Comparison of ENCODE assay signal across 24 mouse cellular contexts in genomic region chr14:8315169-8315568, GRCm38 (mm10). TPM values are rescaled to one million over a fixed set of nuclear protein-coding genes. Genes with fewer than 3 reads are reported as not detected.
DNase-seq lines count a peak whose midpoint lies in the region; ATAC-seq and TF ChIP-seq lines count a peak whose summit lies in the region.
"Had no signal": no experiment of that assay in that cellular context is flagged by ENCODE, and none has a peak within 500 bp of the region (broad histone marks: within the 10 kb centered on the region; RNA-seq: fewer than 3 reads in every experiment).

No protein-coding gene starts in this region.

- no peak for TF ChIP-seq CTCF in kidney, adult 2 months (conservative IDR thresholded peaks at IDR 0.05; ENCODE audit: insufficient read depth, insufficient read length, low read depth, low read length)
- no peak for TF ChIP-seq CTCF in kidney, postnatal 0 days (IDR thresholded peaks at IDR 0.05; ENCODE audit: low read depth)
- no peak for TF ChIP-seq CTCF in left cerebral cortex, adult 2 months (IDR thresholded peaks at IDR 0.05)

- no peaks in the 10 kb centered on the region for H3K27me3 ChIP-seq in kidney, adult 2 months (replicated peaks; ENCODE audit: control insufficient read depth, insufficient read depth, low read length)
- 0 out of 2 replicates have a peak, but pooled peaks cover 6% of the 10 kb centered on the region for H3K27me3 ChIP-seq in kidney, postnatal 0 days (ENCODE audit: insufficient read depth, low read length)
- H3K27me3 ChIP-seq in kidney, embryonic 16.5 days (ENCODE audit: insufficient read depth, low read length): peaks cover 16% of the 10 kb centered on the region
- H3K27me3 ChIP-seq: CH12.LX, Patski had no signal

- peaks cover 13% of the 10 kb centered on the region; the same call in 1 of the 2 replicates for H3K4me1 ChIP-seq in kidney, adult 2 months (ENCODE audit: control insufficient read depth, insufficient read depth, low read length)
- H3K4me1 ChIP-seq in kidney, postnatal 0 days (replicated peaks; ENCODE audit: insufficient read depth, low read length): peaks cover 10% of the 10 kb centered on the region
- peaks cover 25% of the 10 kb centered on the region for H3K4me1 ChIP-seq in kidney, embryonic 16.5 days (ENCODE audit: insufficient read depth, low read length)

- no peak overlapping the region for H3K4me3 ChIP-seq in kidney, adult 2 months (ENCODE audit: insufficient read depth, low read depth, low read length)
- no peak overlapping the region for H3K4me3 ChIP-seq in kidney, postnatal 0 days (replicated peaks; ENCODE audit: low read depth, low read length)
- no peak overlapping the region for H3K4me3 ChIP-seq in kidney, embryonic 16.5 days (ENCODE audit: low read length)
- no peak overlapping the region for H3K4me3 ChIP-seq in left cerebral cortex, adult 2 months
- H3K4me3 ChIP-seq: forebrain, embryonic 13.5 days; heart, adult 2 months; heart, embryonic 10.5 days; heart, embryonic 13.5 days had no signal

- no peak for ATAC-seq in kidney, postnatal 0 days (replicated peaks; ENCODE audit: low FRiP score, low read depth)
- no peak for ATAC-seq in kidney, embryonic 16.5 days (ENCODE audit: low FRiP score, low TSS enrichment)
- ATAC-seq: forebrain, embryonic 13.5 days; forebrain, embryonic 16.5 days; Patski had no signal

- no peak overlapping the region for H3K9ac ChIP-seq in kidney, postnatal 0 days (ENCODE audit: low read depth, low read length)
- no peak overlapping the region for H3K9ac ChIP-seq in kidney, embryonic 16.5 days (replicated peaks; ENCODE audit: low read length)
- H3K9ac ChIP-seq: forebrain, embryonic 13.5 days; heart, embryonic 13.5 days; hindbrain, embryonic 14.5 days had no signal

- H3K27ac ChIP-seq in kidney, adult 2 months (ENCODE audit: insufficient read depth, low read depth, low read length): peak overlapping the region; percentile 94
- H3K27ac ChIP-seq in kidney, postnatal 0 days: peak overlapping the region; percentile 31; the same call in 1 of the 2 replicates
- no peak overlapping the region for H3K27ac ChIP-seq in kidney, embryonic 16.5 days (ENCODE audit: low read length)
- 0 out of 2 replicates have a peak overlapping the region, but pooled peaks have one; percentile 10 for H3K27ac ChIP-seq in left cerebral cortex, adult 2 months
- H3K27ac ChIP-seq: forebrain, embryonic 13.5 days; heart, adult 2 months; heart, embryonic 10.5 days; heart, embryonic 13.5 days; hindbrain, embryonic 14.5 days had no signal

- intact Hi-C loops in left cerebral cortex, adult 2 months (cut with DNase I): no loop called here

- DNase-seq in kidney, adult 2 months: peak; percentile 55
- DNase-seq in kidney, adult 18-20 months: no peak
- DNase-seq in kidney, postnatal 0 days (ENCODE audit: low spot score): no peak
- DNase-seq in left cerebral cortex, adult 2 months (ENCODE audit: extremely low spot score in 1 of 2, low spot score in 2 of 2): no peak
- no peak for DNase-seq in left cerebral cortex, adult 11 months (ENCODE audit: low spot score)
- DNase-seq: cerebellum, adult 18-20 months; cerebellum, adult 9-10 months; cerebellum, postnatal 14 days; gastrocnemius, postnatal 10 days; gastrocnemius, postnatal 36 days; heart, adult 2 months had no signal

- TF ChIP-seq POLR2A in kidney, adult 2 months (IDR thresholded peaks at IDR 0.05; ENCODE audit: low read depth, low read length): no peak

- WGBS in kidney, adult 2 months: 55% methylated on average over 6 of the region's 6 CpGs
- WGBS in kidney, postnatal 0 days: 47% methylated on average over 6 of the region's 6 CpGs
- WGBS in kidney, embryonic 16.5 days: 48% methylated on average over 6 of the region's 6 CpGs

- no peaks in the 10 kb centered on the region for H3K36me3 ChIP-seq in kidney, adult 2 months (ENCODE audit: control insufficient read depth, insufficient read depth, low read length)
- H3K36me3 ChIP-seq in kidney, postnatal 0 days (ENCODE audit: insufficient read depth, low read length): no peaks in the 10 kb centered on the region
- H3K36me3 ChIP-seq in kidney, embryonic 16.5 days (ENCODE audit: insufficient read depth, low read length): no peaks in the 10 kb centered on the region
- H3K36me3 ChIP-seq: forebrain, embryonic 10.5 days; G1E; heart, embryonic 10.5 days; heart, embryonic 13.5 days had no signal

- peak overlapping the region; percentile 53; the same call in 1 of the 2 replicates for H3K4me2 ChIP-seq in kidney, postnatal 0 days (ENCODE audit: low read length)
- H3K4me2 ChIP-seq in kidney, embryonic 16.5 days (replicated peaks; ENCODE audit: low read depth, low read length): no peak overlapping the region
- H3K4me2 ChIP-seq: heart, embryonic 13.5 days; hindbrain, embryonic 14.5 days had no signal

- H3K9me3 ChIP-seq in kidney, postnatal 0 days (replicated peaks; ENCODE audit: low read length): no peaks in the 10 kb centered on the region
- H3K9me3 ChIP-seq in kidney, embryonic 16.5 days (ENCODE audit: low read length): no peaks in the 10 kb centered on the region
- H3K9me3 ChIP-seq: forebrain, embryonic 10.5 days; forebrain, embryonic 13.5 days; G1E; heart, embryonic 10.5 days; heart, embryonic 13.5 days had no signal

RNA-seq across cellular contexts. Expression of gene Fam107a, which starts 2.7 kb away (rescaled TPM):
- 119 and 151 TPM in 2 replicates for polyA plus RNA-seq in kidney, adult 2 months (2012; rRNA removed)
- polyA plus RNA-seq in kidney, postnatal 0 days (2015; fragmentation: Nextera tagmentation; extraction: Ambion mirVana): 8.0 and 8.2 TPM in 2 replicates
- polyA plus RNA-seq in kidney, embryonic 16.5 days (2015; fragmentation: Nextera tagmentation; extraction: Ambion mirVana): 7.8 TPM in 2 replicates
- 100 to 1,000 TPM; 321 to 343 TPM for total RNA-seq in left cerebral cortex, adult 2 months (2021)
- total RNA-seq: CH12.LX; granulocyte monocyte progenitor cell, adult 5-6 weeks had no signal
- polyA plus RNA-seq: G1E had no signal

RNA-seq across cellular contexts. Expression of gene Acox2, which starts 56.0 kb away (rescaled TPM):
- 190 and 252 TPM in 2 replicates for polyA plus RNA-seq in kidney, adult 2 months (2012; rRNA removed)
- 6.2 and 7.1 TPM in 2 replicates for polyA plus RNA-seq in kidney, postnatal 0 days (2015; fragmentation: Nextera tagmentation; extraction: Ambion mirVana)
- polyA plus RNA-seq in kidney, embryonic 16.5 days (2015; fragmentation: Nextera tagmentation; extraction: Ambion mirVana): 1.0 and 2.0 TPM in 2 replicates
- under 1 TPM in 1 of 2 experiments, not detected in 1; 0.36 TPM for total RNA-seq in left cerebral cortex, adult 2 months (2021)
- total RNA-seq: CH12.LX; G1E; granulocyte monocyte progenitor cell, adult 5-6 weeks; heart, postnatal 4 days had no signal
- polyA plus RNA-seq: embryonic facial prominence, embryonic 11.5 days; forebrain, embryonic 10.5 days; forebrain, embryonic 13.5 days; G1E; hindbrain, embryonic 14.5 days had no signal

Comparison
In these comparisons a context has a peak if more than half of its experiments do, and no peak if none do; other contexts are left out.
1. RNA of gene Fam107a, which starts 2.7 kb away (polyA plus RNA-seq): 119 to 151 TPM in kidney, adult 2 months; 8.0 to 8.2 TPM in kidney, postnatal 0 days and 7.8 TPM in kidney, embryonic 16.5 days; every median in the first group is over 10 times any median in the second.
2. RNA of gene Acox2, which starts 56.0 kb away (polyA plus RNA-seq): 190 to 252 TPM in kidney, adult 2 months; 6.2 to 7.1 TPM in kidney, postnatal 0 days and 1.0 to 2.0 TPM in kidney, embryonic 16.5 days; every median in the first group is over 10 times any median in the second.